Comparison of ENCODE assay signal across 10 mouse cellular contexts in the genomic region with DNA sequence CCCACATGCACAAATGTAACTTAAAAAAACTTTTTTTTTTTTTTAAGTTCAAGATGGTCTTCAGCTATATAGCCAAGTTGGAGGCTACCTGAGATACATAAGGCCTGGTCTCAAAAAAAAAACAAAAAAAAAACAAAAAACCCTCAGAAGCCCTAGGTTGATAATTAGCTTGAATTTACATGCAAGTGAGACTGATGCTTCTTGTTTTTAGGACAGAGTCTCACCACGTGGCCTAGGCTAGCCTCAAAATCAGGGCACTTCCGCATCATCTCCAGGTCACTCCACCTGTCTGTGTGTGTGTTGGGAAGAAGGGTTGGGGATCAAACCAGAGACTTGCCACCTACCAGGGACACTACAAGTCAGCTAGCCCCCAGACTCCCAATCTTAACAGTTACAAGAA. TPM values are rescaled to one million over a fixed set of nuclear protein-coding genes. Genes with fewer than 3 reads are reported as not detected.
A peak's percentile ranks its signal among the peaks of the same experiment; 100 is the strongest.
DNase-seq lines count a peak whose midpoint lies in the region; ATAC-seq and TF ChIP-seq lines count a peak whose summit lies in the region.
"Had no signal": no experiment of that assay in that cellular context is flagged by ENCODE, and none has a peak within 500 bp of the region (broad histone marks: within the 10 kb centered on the region; RNA-seq: fewer than 3 reads in every experiment).

TSS of gene 4930518I15Rik (minus strand) at position 112 of the 400 bp plus-strand sequence.

- intact Hi-C loops in left cerebral cortex, adult 2 months (cut with DNase I) = no loop called here
- intact Hi-C loops in gastrocnemius, postnatal 14 days (cut with DNase I; ENCODE audit: low total_unique reads) = no loop called here

- H3K9ac ChIP-seq in hindbrain, embryonic 13.5 days = no peak within 1 kb of the TSS
- no peak within 1 kb of the TSS for H3K9ac ChIP-seq in hindbrain, embryonic 16.5 days (ENCODE audit: low read depth, low read length)
- H3K9ac ChIP-seq in neural tube, embryonic 12.5 days = no peak within 1 kb of the TSS
- no peak within 1 kb of the TSS for H3K9ac ChIP-seq in forebrain, embryonic 16.5 days (replicated peaks; ENCODE audit: low read depth, low read length)
- no peak within 1 kb of the TSS for H3K9ac ChIP-seq in stomach, embryonic 14.5 days (replicated peaks; ENCODE audit: low read depth, low read length)

- H3K4me2 ChIP-seq in hindbrain, embryonic 13.5 days = no peak within 1 kb of the TSS
- no peak within 1 kb of the TSS for H3K4me2 ChIP-seq in hindbrain, embryonic 16.5 days (ENCODE audit: low read length)
- no peak within 1 kb of the TSS for H3K4me2 ChIP-seq in neural tube, embryonic 12.5 days (replicated peaks)
- H3K4me2 ChIP-seq in forebrain, embryonic 16.5 days (ENCODE audit: low read length) = no peak within 1 kb of the TSS
- H3K4me2 ChIP-seq in stomach, embryonic 14.5 days (replicated peaks; ENCODE audit: low read depth, low read length) = no peak within 1 kb of the TSS

- DNase-seq in neural tube, embryonic 10.5 days (ENCODE audit: extremely low spot score, low spot score) = no peak
- DNase-seq in left cerebral cortex, adult 2 months (ENCODE audit: extremely low spot score in 1 of 2, low spot score in 2 of 2) = no peak
- DNase-seq in gastrocnemius, postnatal 14 days = no peak
- DNase-seq: adrenal gland, adult 2 months; cerebellum, adult 8-10 months had no signal

- no peak for ATAC-seq in hindbrain, embryonic 13.5 days (ENCODE audit: low FRiP score)
- ATAC-seq in hindbrain, embryonic 16.5 days = no peak
- ATAC-seq in neural tube, embryonic 12.5 days (ENCODE audit: low FRiP score, low read depth) = no peak
- no peak for ATAC-seq in forebrain, embryonic 16.5 days
- no peak for ATAC-seq in stomach, embryonic 14.5 days (ENCODE audit: insufficient number of reproducible peaks, insufficient read depth, low FRiP score, low read depth)

- no peak within 1 kb of the TSS for H3K4me3 ChIP-seq in hindbrain, embryonic 13.5 days
- H3K4me3 ChIP-seq in hindbrain, embryonic 16.5 days (ENCODE audit: low read length) = no peak within 1 kb of the TSS
- no peak within 1 kb of the TSS for H3K4me3 ChIP-seq in neural tube, embryonic 12.5 days
- H3K4me3 ChIP-seq in forebrain, embryonic 16.5 days (replicated peaks; ENCODE audit: low read length) = no peak within 1 kb of the TSS
- H3K4me3 ChIP-seq in stomach, embryonic 14.5 days (ENCODE audit: low read depth, low read length) = no peak within 1 kb of the TSS
- H3K4me3 ChIP-seq in left cerebral cortex, adult 2 months = no peak within 1 kb of the TSS

- H3K4me1 ChIP-seq in hindbrain, embryonic 13.5 days (replicated peaks) = peaks cover 27% of the 10 kb centered on the region
- H3K4me1 ChIP-seq in hindbrain, embryonic 16.5 days (ENCODE audit: control insufficient read depth, insufficient read depth, low read depth, low read length) = peaks cover 11% of the 10 kb centered on the region
- peaks cover 8% of the 10 kb centered on the region for H3K4me1 ChIP-seq in neural tube, embryonic 12.5 days
- peaks cover 14% of the 10 kb centered on the region for H3K4me1 ChIP-seq in forebrain, embryonic 16.5 days (replicated peaks; ENCODE audit: control insufficient read depth, insufficient read depth, low read length)
- H3K4me1 ChIP-seq in stomach, embryonic 14.5 days (ENCODE audit: control insufficient read depth, insufficient read depth, low read length) = peaks cover 8% of the 10 kb centered on the region; the same call in 1 of the 2 replicates

- H3K27ac ChIP-seq in hindbrain, embryonic 13.5 days = no peak within 1 kb of the TSS
- H3K27ac ChIP-seq in hindbrain, embryonic 16.5 days (ENCODE audit: low read depth, low read length) = no peak within 1 kb of the TSS
- no peak within 1 kb of the TSS for H3K27ac ChIP-seq in neural tube, embryonic 12.5 days
- no peak within 1 kb of the TSS for H3K27ac ChIP-seq in forebrain, embryonic 16.5 days (ENCODE audit: low read length)
- peak within 1 kb of the TSS; percentile 78 for H3K27ac ChIP-seq in stomach, embryonic 14.5 days (ENCODE audit: low read length)
- no peak within 1 kb of the TSS for H3K27ac ChIP-seq in left cerebral cortex, adult 2 months

- 82% methylated on average over 2 of the region's 2 CpGs for WGBS in hindbrain, embryonic 13.5 days
- 92% methylated on average over 2 of the region's 2 CpGs for WGBS in hindbrain, embryonic 16.5 days
- WGBS in neural tube, embryonic 12.5 days = 90% methylated on average over 2 of the region's 2 CpGs
- 89% methylated on average over 2 of the region's 2 CpGs for WGBS in forebrain, embryonic 16.5 days
- WGBS in stomach, embryonic 14.5 days = 80% methylated on average over 2 of the region's 2 CpGs

- peaks cover 29% of the 10 kb centered on the region for H3K36me3 ChIP-seq in hindbrain, embryonic 13.5 days
- no peaks in the 10 kb centered on the region for H3K36me3 ChIP-seq in hindbrain, embryonic 16.5 days (ENCODE audit: control insufficient read depth, insufficient read depth, low read length)
- H3K36me3 ChIP-seq in neural tube, embryonic 12.5 days = peaks cover 29% of the 10 kb centered on the region
- H3K36me3 ChIP-seq in forebrain, embryonic 16.5 days (ENCODE audit: control insufficient read depth, insufficient read depth) = no peaks in the 10 kb centered on the region
- peaks cover 9% of the 10 kb centered on the region for H3K36me3 ChIP-seq in stomach, embryonic 14.5 days (ENCODE audit: control insufficient read depth, insufficient read depth, low read length)

- H3K27me3 ChIP-seq in hindbrain, embryonic 13.5 days = no peaks in the 10 kb centered on the region
- no peaks in the 10 kb centered on the region for H3K27me3 ChIP-seq in hindbrain, embryonic 16.5 days (replicated peaks; ENCODE audit: control insufficient read depth, insufficient read depth, low read length)
- H3K27me3 ChIP-seq in neural tube, embryonic 12.5 days (replicated peaks) = no peaks in the 10 kb centered on the region
- H3K27me3 ChIP-seq in forebrain, embryonic 16.5 days (replicated peaks; ENCODE audit: control insufficient read depth, insufficient read depth, low read length) = no peaks in the 10 kb centered on the region
- H3K27me3 ChIP-seq in stomach, embryonic 14.5 days (ENCODE audit: control insufficient read depth, insufficient read depth, low read length) = no peaks in the 10 kb centered on the region

- TF ChIP-seq CTCF in left cerebral cortex, adult 2 months (IDR thresholded peaks at IDR 0.05) = no peak

- H3K9me3 ChIP-seq in hindbrain, embryonic 13.5 days = no peaks in the 10 kb centered on the region
- H3K9me3 ChIP-seq in hindbrain, embryonic 16.5 days (ENCODE audit: control insufficient read depth, low read length) = no peaks in the 10 kb centered on the region
- H3K9me3 ChIP-seq in neural tube, embryonic 12.5 days = no peaks in the 10 kb centered on the region
- no peaks in the 10 kb centered on the region for H3K9me3 ChIP-seq in forebrain, embryonic 16.5 days (ENCODE audit: control insufficient read depth, low read length)
- no peaks in the 10 kb centered on the region for H3K9me3 ChIP-seq in stomach, embryonic 14.5 days (ENCODE audit: control insufficient read depth, low read depth, low read length)

RNA-seq across cellular contexts. Expression of gene 4930518I15Rik, which starts in this region (rescaled TPM):
- 12.0 and 12.6 TPM in 2 replicates for polyA plus RNA-seq in hindbrain, embryonic 13.5 days (2015; fragmentation: Nextera tagmentation; extraction: Ambion mirVana)
- 6.9 and 8.1 TPM in 2 replicates for polyA plus RNA-seq in hindbrain, embryonic 16.5 days (2015; fragmentation: Nextera tagmentation; extraction: Ambion mirVana)
- polyA plus RNA-seq in neural tube, embryonic 12.5 days (2016; fragmentation: Nextera tagmentation; extraction: Ambion mirVana) = 10.7 and 10.9 TPM in 2 replicates
- polyA plus RNA-seq in forebrain, embryonic 16.5 days (2015; fragmentation: Nextera tagmentation; extraction: Ambion mirVana) = 10.2 and 15.0 TPM in 2 replicates
- 8.0 and 9.1 TPM in 2 replicates for polyA plus RNA-seq in stomach, embryonic 14.5 days (2014; fragmentation: Nextera tagmentation; extraction: Ambion mirVana)
- total RNA-seq in left cerebral cortex, adult 2 months (2021) = 1 to 10 TPM; 2.8 TPM
- under 1 TPM; 0.35 to 0.44 TPM for total RNA-seq in gastrocnemius, postnatal 14 days (2021)
